Mouse (Mus musculus): Measurements from ENCODE around the gene Nup107. TPM values are rescaled to one million over a fixed set of nuclear protein-coding genes. Genes with fewer than 3 reads are reported as not detected.

Gene Nup107
- polyA plus RNA-seq, 1 experiment: 15.0 TPM

GRCm38 (mm10) chr10:117703506-117703905 lies 89.0 kb downstream of the Nup107 start:
- no peak for TF ChIP-seq CTCF (IDR thresholded peaks at IDR 0.05; ENCODE audit: borderline replicate concordance, insufficient read depth, low read depth, low read length)
- TF ChIP-seq POLR2A (IDR thresholded peaks at IDR 0.05; ENCODE audit: borderline replicate concordance, insufficient read depth, low read length): no peak
- DNase-seq: no peak
- no peaks in the 10 kb centered on the region for H3K27me3 ChIP-seq (ENCODE audit: control insufficient read depth, insufficient read depth, low read length)
- no peak overlapping the region for H3K27ac ChIP-seq (ENCODE audit: insufficient read depth, low read length)
- 36% methylated on average over 3 of the region's 3 CpGs for WGBS
- H3K4me3 ChIP-seq (replicated peaks; ENCODE audit: insufficient read depth, low read depth, low read length): no peak overlapping the region
- H3K4me1 ChIP-seq (ENCODE audit: control insufficient read depth, insufficient read depth, low read length): peaks cover 6% of the 10 kb centered on the region

GRCm38 (mm10) chr10:117702024-117702833 lies 90.3 kb downstream of the Nup107 start:
- no peak overlapping the region for H3K27ac ChIP-seq (ENCODE audit: insufficient read depth, low read length)
- no peak for DNase-seq
- no peak for TF ChIP-seq CTCF (IDR thresholded peaks at IDR 0.05; ENCODE audit: borderline replicate concordance, insufficient read depth, low read depth, low read length)
- no peak for TF ChIP-seq POLR2A (IDR thresholded peaks at IDR 0.05; ENCODE audit: borderline replicate concordance, insufficient read depth, low read length)
- H3K27me3 ChIP-seq (ENCODE audit: control insufficient read depth, insufficient read depth, low read length): no peaks in the 10 kb centered on the region
- peaks cover 6% of the 10 kb centered on the region for H3K4me1 ChIP-seq (ENCODE audit: control insufficient read depth, insufficient read depth, low read length)
- no peak overlapping the region for H3K4me3 ChIP-seq (replicated peaks; ENCODE audit: insufficient read depth, low read depth, low read length)
- 93% methylated on average over 6 of the region's 6 CpGs for WGBS

- no peak overlapping the region for H3K4me3 ChIP-seq (replicated peaks; ENCODE audit: insufficient read depth, low read depth, low read length)
- TF ChIP-seq CTCF (IDR thresholded peaks at IDR 0.05; ENCODE audit: borderline replicate concordance, insufficient read depth, low read depth, low read length) (no peak), POLR2A (IDR thresholded peaks at IDR 0.05; ENCODE audit: borderline replicate concordance, insufficient read depth, low read length) (no peak)
- WGBS: 93% methylated on average over 6 of the region's 6 CpGs
- no peaks in the 10 kb centered on the region for H3K27me3 ChIP-seq (ENCODE audit: control insufficient read depth, insufficient read depth, low read length)
- no peak for DNase-seq
- no peaks in the 10 kb centered on the region; the same call in 1 of the 2 replicates for H3K4me1 ChIP-seq (ENCODE audit: control insufficient read depth, insufficient read depth, low read length)
- no peak overlapping the region for H3K27ac ChIP-seq (ENCODE audit: insufficient read depth, low read length)
These were observed 91.3 kb downstream of the Nup107 start for GRCm38 (mm10) chr10:117701034-117701829.

Other genes starting within 250 kb of the Nup107 start
- 9.5 and 13.6 TPM in 2 replicates for gene Cpm, start 163.2 kb downstream of the Nup107 start, polyA plus RNA-seq (2012; rRNA removed)
- 60.7 and 67.6 TPM in 2 replicates for gene Mdm2, start 81.9 kb downstream of the Nup107 start, polyA plus RNA-seq (2012; rRNA removed)
- gene Slc35e3, start 46.3 kb downstream of the Nup107 start, polyA plus RNA-seq (2012; rRNA removed): 27.7 and 27.8 TPM in 2 replicates
- gene Rap1b, start 53.3 kb upstream of the Nup107 start, polyA plus RNA-seq (2012; rRNA removed): 48.8 and 49.1 TPM in 2 replicates

Measured in cerebellum, adult 2 months (tissue).